Mouse (Mus musculus) spleen, adult 10 weeks (tissue): ENCODE results near the gene Gm3115. TPM values are rescaled to one million over a fixed set of nuclear protein-coding genes. Genes with fewer than 3 reads are reported as not detected.

Experiments used
- polyA plus RNA-seq: library from polyadenylated mRNA; stranded (reverse); fragments of 350-450 nt; fragmentation: Illumina TruSeq; extraction: RNeasy Lipid Tissue Mini Kit (QIAGEN cat#74804); gene quantifications from one replicate; pipeline ENCODE4 v1.2.3, GENCODE M21; 2015; ENCODE audit warnings: low replicate concordance; ENCODE audit not compliant: insufficient read depth

The Gm3115 gene
- not detected for polyA plus RNA-seq

GRCm38 (mm10) chr14:4083820-4084219 lies at the start of gene Gm3115:
Gene Gm3115, plus strand, starts transcription at chr14:4084120.

DNA sequence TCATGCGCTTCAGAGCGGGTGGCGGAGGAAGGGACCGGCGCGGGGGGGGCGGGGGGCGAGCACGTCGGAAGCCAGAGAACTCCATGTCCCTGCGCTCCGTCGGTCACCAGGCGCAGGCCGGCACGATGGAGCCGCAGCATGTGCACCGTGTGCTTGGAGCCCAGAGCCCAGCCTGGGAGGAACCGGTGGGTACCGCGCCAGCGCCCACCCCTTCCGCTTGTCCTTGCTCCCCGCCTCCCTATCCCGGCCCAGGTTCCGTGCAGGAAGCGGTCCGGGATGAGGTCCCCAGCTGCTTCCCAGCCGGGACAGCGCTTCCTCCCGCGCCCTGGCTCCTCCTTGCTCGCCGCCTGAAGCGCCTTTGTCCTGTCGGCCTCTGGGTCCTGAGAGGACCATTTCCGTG lies 26.5 kb downstream of the Gm3115 start, which contains the start of gene Gm8108:
TSS of gene Gm8108 (plus strand) at position 101 of the 400 bp plus-strand sequence.

Other genes with a start within 250 kb of the Gm3115 start
- not detected for gene Gm3033, start 237.9 kb upstream of the Gm3115 start, polyA plus RNA-seq
- gene Gm2916, start 199.9 kb upstream of the Gm3115 start, polyA plus RNA-seq, result not detected
- gene Gm3029, start 152.4 kb upstream of the Gm3115 start, polyA plus RNA-seq, result not detected
- not detected for gene Gm3095, start 120.6 kb upstream of the Gm3115 start, polyA plus RNA-seq
- not detected for gene Gm3099, start 85.7 kb upstream of the Gm3115 start, polyA plus RNA-seq
- not detected for gene Gm5796, start 60.2 kb upstream of the Gm3115 start, polyA plus RNA-seq
- 0.58 TPM for gene Gm8108, start 26.4 kb downstream of the Gm3115 start, polyA plus RNA-seq
- gene Gm3127, start 80.9 kb downstream of the Gm3115 start, polyA plus RNA-seq, result not detected
- gene Gm2974, start 98.5 kb downstream of the Gm3115 start, polyA plus RNA-seq, result not detected
- gene Gm3138, start 165.5 kb downstream of the Gm3115 start, polyA plus RNA-seq, result not detected
- not detected for gene Gm3149, start 233.2 kb downstream of the Gm3115 start, polyA plus RNA-seq